ENCODE assay signal across 8 mouse cellular contexts in the genomic region with DNA sequence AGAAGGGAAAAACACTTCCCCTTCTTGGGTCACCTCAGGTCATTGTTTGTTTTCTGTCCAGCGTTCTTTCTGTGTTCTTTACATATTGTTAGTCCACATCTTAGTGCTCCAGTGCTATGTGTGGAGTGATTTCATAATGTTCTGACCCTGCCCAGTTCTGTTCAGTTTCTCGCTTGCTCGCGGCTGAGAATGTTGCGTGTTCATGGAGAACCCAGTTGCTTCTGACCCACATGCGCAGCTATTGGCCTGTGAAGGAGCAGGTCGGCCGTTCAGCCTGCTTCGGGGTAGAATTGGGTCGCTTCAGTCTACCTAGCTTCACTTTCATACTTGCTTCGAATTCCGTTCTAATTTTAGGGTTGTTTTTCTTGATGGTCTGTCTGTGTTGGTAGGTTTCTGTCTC. TPM values are rescaled to one million over a fixed set of nuclear protein-coding genes. Genes with fewer than 3 reads are reported as not detected.
DNase-seq lines count a peak whose midpoint lies in the region; ATAC-seq and TF ChIP-seq lines count a peak whose summit lies in the region.

No protein-coding gene starts in this region.

- peaks cover 5% of the 10 kb centered on the region for H3K27me3 ChIP-seq in forebrain, embryonic 12.5 days
- peaks cover 3% of the 10 kb centered on the region; the same call in 1 of the 2 replicates for H3K27me3 ChIP-seq in intestine, embryonic 15.5 days (replicated peaks)
- H3K27me3 ChIP-seq in stomach, embryonic 16.5 days (ENCODE audit: control insufficient read depth, insufficient read depth, low read length) = no peaks in the 10 kb centered on the region

- TF ChIP-seq CTCF in lung, adult 2 months (IDR thresholded peaks at IDR 0.05; ENCODE audit: insufficient read depth, low read length) = no peak

- intact Hi-C loops in heart, postnatal 25 days (cut with DNase I) = no loop called here

- no peaks in the 10 kb centered on the region for H3K9me3 ChIP-seq in forebrain, embryonic 12.5 days
- no peaks in the 10 kb centered on the region for H3K9me3 ChIP-seq in intestine, embryonic 15.5 days
- H3K9me3 ChIP-seq in stomach, embryonic 16.5 days (replicated peaks; ENCODE audit: control insufficient read depth, low read length) = 0 out of 2 replicates have a peak, but pooled peaks cover 3% of the 10 kb centered on the region

- peak overlapping the region; percentile 100; the same call in 1 of the 2 replicates for H3K9ac ChIP-seq in forebrain, embryonic 12.5 days
- 0 out of 2 replicates have a peak overlapping the region, but pooled peaks have one; percentile 95 for H3K9ac ChIP-seq in intestine, embryonic 15.5 days
- H3K9ac ChIP-seq in stomach, embryonic 16.5 days (ENCODE audit: low read length) = peak overlapping the region; percentile 52; the same call in 1 of the 2 replicates

- no peak overlapping the region for H3K27ac ChIP-seq in forebrain, embryonic 12.5 days
- no peak overlapping the region for H3K27ac ChIP-seq in intestine, embryonic 15.5 days
- no peak overlapping the region for H3K27ac ChIP-seq in stomach, embryonic 16.5 days (ENCODE audit: low read length)

- H3K36me3 ChIP-seq in forebrain, embryonic 12.5 days (replicated peaks) = peaks cover 32% of the 10 kb centered on the region
- peaks cover 18% of the 10 kb centered on the region for H3K36me3 ChIP-seq in intestine, embryonic 15.5 days
- peaks cover 18% of the 10 kb centered on the region for H3K36me3 ChIP-seq in stomach, embryonic 16.5 days (ENCODE audit: control insufficient read depth, insufficient read depth, low read length)

- ATAC-seq in forebrain, embryonic 12.5 days (ENCODE audit: low FRiP score) = no peak
- no peak for ATAC-seq in intestine, embryonic 15.5 days
- ATAC-seq in stomach, embryonic 16.5 days (ENCODE audit: insufficient read depth, low FRiP score) = no peak
- ATAC-seq in megakaryocyte progenitor cell, adult 5-6 weeks (replicated peaks; ENCODE audit: poor library complexity) = no peak

- peak overlapping the region; percentile 77 for H3K4me2 ChIP-seq in forebrain, embryonic 12.5 days
- H3K4me2 ChIP-seq in intestine, embryonic 15.5 days (replicated peaks) = peak overlapping the region; percentile 76
- peak overlapping the region; percentile 70 for H3K4me2 ChIP-seq in stomach, embryonic 16.5 days (ENCODE audit: low read depth, low read length)

- peak; percentile 44 to 62 for DNase-seq in heart, adult 18-20 months
- no peak for DNase-seq in heart, postnatal 25 days (ENCODE audit: low spot score)
- DNase-seq in lung, adult 2 months = peak; percentile 36
- DNase-seq in spleen, postnatal 36 days (ENCODE audit: low spot score in 2 of 2) = no peak

- peak; percentile 35; the same call in 1 of the 2 replicates for TF ChIP-seq POLR2A in lung, adult 2 months (IDR thresholded peaks at IDR 0.05; ENCODE audit: borderline replicate concordance, extremely low read depth, low read depth, low read length)

- H3K4me3 ChIP-seq in forebrain, embryonic 12.5 days (replicated peaks) = peak overlapping the region; percentile 100
- H3K4me3 ChIP-seq in intestine, embryonic 15.5 days (replicated peaks) = peak overlapping the region; percentile 93; the same call in 1 of the 2 replicates
- peak overlapping the region; percentile 35 for H3K4me3 ChIP-seq in lung, adult 2 months (replicated peaks; ENCODE audit: extremely low read depth, low read depth, low read length)
- H3K4me3 ChIP-seq in stomach, embryonic 16.5 days (replicated peaks; ENCODE audit: low read length) = peak overlapping the region; percentile 80

- WGBS in forebrain, embryonic 12.5 days = 86% methylated on average over 12 of the region's 12 CpGs
- 73% methylated on average over 12 of the region's 12 CpGs for WGBS in intestine, embryonic 15.5 days
- WGBS in lung, adult 2 months = 40% methylated on average over 12 of the region's 12 CpGs
- 75% methylated on average over 12 of the region's 12 CpGs for WGBS in stomach, embryonic 16.5 days

- H3K4me1 ChIP-seq in forebrain, embryonic 12.5 days = peaks cover 45% of the 10 kb centered on the region
- H3K4me1 ChIP-seq in intestine, embryonic 15.5 days (replicated peaks) = peaks cover 26% of the 10 kb centered on the region
- peaks cover 13% of the 10 kb centered on the region for H3K4me1 ChIP-seq in lung, adult 2 months (ENCODE audit: control insufficient read depth, insufficient read depth, low read length)
- peaks cover 22% of the 10 kb centered on the region for H3K4me1 ChIP-seq in stomach, embryonic 16.5 days (ENCODE audit: control insufficient read depth, insufficient read depth, low read length)

RNA-seq across cellular contexts. Expression of a gene that starts 2.6 kb away (rescaled TPM):
- 10 to 100 TPM; 38.1 to 45.7 TPM for total RNA-seq in heart, adult 18-20 months (2021)
- total RNA-seq in heart, postnatal 25 days (2021) = 10 to 100 TPM; 44.1 to 48.1 TPM
- polyA plus RNA-seq in forebrain, embryonic 12.5 days (2016; fragmentation: Nextera tagmentation; extraction: Ambion mirVana) = 58.0 and 60.5 TPM in 2 replicates
- polyA plus RNA-seq in intestine, embryonic 15.5 days (2015; fragmentation: Nextera tagmentation; extraction: Ambion mirVana) = 24.2 and 25.1 TPM in 2 replicates
- polyA plus RNA-seq in lung, adult 2 months (2012; rRNA removed) = 69.8 and 79.4 TPM in 2 replicates
- polyA plus RNA-seq in stomach, embryonic 16.5 days (2015; fragmentation: Nextera tagmentation; extraction: Ambion mirVana) = 22.6 and 24.8 TPM in 2 replicates
- total RNA-seq in megakaryocyte progenitor cell, adult 5-6 weeks (2015) = 60.3 and 60.4 TPM in 2 replicates
- 36.9 and 39.1 TPM in 2 replicates for total RNA-seq in megakaryocyte progenitor cell, adult 5-6 weeks (2017)

Comparison
In these comparisons a context has a peak if more than half of its experiments do, and no peak if none do; other contexts are left out.
1. DNase-seq: peak in heart, adult 18-20 months (2 of 2) and lung, adult 2 months (single experiment); none in heart, postnatal 25 days (single experiment) and spleen, postnatal 36 days (0 of 2).
2. H3K4me3 ChIP-seq: peak in every context shown above with its lines; median percentile 100 in forebrain, embryonic 12.5 days; 93 in intestine, embryonic 15.5 days; 80 in stomach, embryonic 16.5 days; 35 in lung, adult 2 months.
3. Peak in every context shown above with its lines, with median percentiles within 50 percentile points of each other: H3K4me2 ChIP-seq and H3K9ac ChIP-seq.